Mouse (Mus musculus): ENCODE data around the gene Vmn2r38.
"Not testable (repeated sequence)": the region's sequence is repeated elsewhere in the genome, so short reads cannot be mapped to it uniquely, and the experiment has no call there.

Vmn2r38 gene

GRCm38 (mm10) chr7:9097781-9098180 is at the start of gene Vmn2r38:
TSS of gene Vmn2r38 (minus strand) at chr7:9097881.
- DNase-seq (ENCODE audit: low spot score in 2 of 2): not testable (repeated sequence)

GRCm38 (mm10) chr7:9065353-9065752 is 32.3 kb downstream of the Vmn2r38 start:
- not testable (repeated sequence) for DNase-seq (ENCODE audit: low spot score in 2 of 2)

GRCm38 (mm10) chr7:9030698-9031097 is 67.0 kb downstream of the Vmn2r38 start, which contains the start of gene Vmn2r39:
TSS of gene Vmn2r39 (minus strand) at chr7:9030798.
- DNase-seq (ENCODE audit: low spot score in 2 of 2): not testable (repeated sequence)

Data from natural killer cell, adult 2 months (primary cell).